Mouse (Mus musculus): ENCODE data around the gene 2310057N15Rik. TPM values are rescaled to one million over a fixed set of nuclear protein-coding genes. Genes with fewer than 3 reads are reported as not detected.

Gene 2310057N15Rik
- polyA plus RNA-seq, 1 experiment from 2014 or later: not detected

- no peak within 1 kb of the TSS for H3K4me2 ChIP-seq
- H3K36me3 ChIP-seq: no peaks in the 10 kb centered on the region
- no peaks in the 10 kb centered on the region for H3K4me1 ChIP-seq (replicated peaks)
- no peaks in the 10 kb centered on the region for H3K9me3 ChIP-seq (replicated peaks)
- H3K4me3 ChIP-seq: no peak within 1 kb of the TSS
- H3K9ac ChIP-seq: no peak within 1 kb of the TSS
- 76% methylated on average over 4 of the region's 4 CpGs for WGBS
- no peaks in the 10 kb centered on the region for H3K27me3 ChIP-seq (replicated peaks)
- no peak for ATAC-seq (ENCODE audit: insufficient number of reproducible peaks, low FRiP score)
- H3K27ac ChIP-seq (ENCODE audit: poor library complexity, severe bottlenecking): no peak within 1 kb of the TSS
Measured at GRCm38 (mm10) chr16:88728812-88729275, 45.2 kb downstream of the 2310057N15Rik start, which contains the start of gene Krtap13-1. Gene Krtap13-1, plus strand, starts transcription at chr16:88728862.

Other genes with a start within 250 kb of the 2310057N15Rik start
- gene Cldn8, start 211.0 kb downstream of the 2310057N15Rik start, polyA plus RNA-seq (2016; fragmentation: Nextera tagmentation; extraction: Ambion mirVana): 0.34 TPM in 1 of 2 replicates, not detected in the other
- not detected in 2 replicates for gene Krtap24-1, start 161.9 kb downstream of the 2310057N15Rik start, polyA plus RNA-seq (2016; fragmentation: Nextera tagmentation; extraction: Ambion mirVana)
- gene 2310079G19Rik, start 146.5 kb downstream of the 2310057N15Rik start, polyA plus RNA-seq (2016; fragmentation: Nextera tagmentation; extraction: Ambion mirVana): not detected in 2 replicates
- not detected in 2 replicates for gene Krtap26-1, start 126.4 kb downstream of the 2310057N15Rik start, polyA plus RNA-seq (2016; fragmentation: Nextera tagmentation; extraction: Ambion mirVana)
- gene Krtap27-1, start 102.5 kb downstream of the 2310057N15Rik start, polyA plus RNA-seq (2016; fragmentation: Nextera tagmentation; extraction: Ambion mirVana): not detected in 2 replicates
- gene 2310061N02Rik, start 66.2 kb downstream of the 2310057N15Rik start, polyA plus RNA-seq (2016; fragmentation: Nextera tagmentation; extraction: Ambion mirVana): not detected in 2 replicates
- not detected in 2 replicates for gene Krtap13-1, start 45.3 kb downstream of the 2310057N15Rik start, polyA plus RNA-seq (2016; fragmentation: Nextera tagmentation; extraction: Ambion mirVana)
- not detected in 2 replicates for gene Krtap13, start 22.6 kb downstream of the 2310057N15Rik start, polyA plus RNA-seq (2016; fragmentation: Nextera tagmentation; extraction: Ambion mirVana)
- not detected in 2 replicates for gene 2310034C09Rik, start 15.4 kb downstream of the 2310057N15Rik start, polyA plus RNA-seq (2016; fragmentation: Nextera tagmentation; extraction: Ambion mirVana)
- not detected in 2 replicates for gene Gm5965, start 3.7 kb upstream of the 2310057N15Rik start, polyA plus RNA-seq (2016; fragmentation: Nextera tagmentation; extraction: Ambion mirVana)
- not detected in 2 replicates for gene Gm20741, start 38.0 kb upstream of the 2310057N15Rik start, polyA plus RNA-seq (2016; fragmentation: Nextera tagmentation; extraction: Ambion mirVana)
- gene Krtap15, start 46.0 kb upstream of the 2310057N15Rik start, polyA plus RNA-seq (2016; fragmentation: Nextera tagmentation; extraction: Ambion mirVana): not detected in 2 replicates
- gene Krtap14, start 51.9 kb upstream of the 2310057N15Rik start, polyA plus RNA-seq (2016; fragmentation: Nextera tagmentation; extraction: Ambion mirVana): not detected in 2 replicates
- gene Krtap19-1, start 95.2 kb upstream of the 2310057N15Rik start, polyA plus RNA-seq (2016; fragmentation: Nextera tagmentation; extraction: Ambion mirVana): not detected in 2 replicates
- not detected in 2 replicates for gene Krtap19-2, start 100.1 kb upstream of the 2310057N15Rik start, polyA plus RNA-seq (2016; fragmentation: Nextera tagmentation; extraction: Ambion mirVana)
- gene Krtap19-3, start 103.8 kb upstream of the 2310057N15Rik start, polyA plus RNA-seq (2016; fragmentation: Nextera tagmentation; extraction: Ambion mirVana): not detected in 2 replicates
- not detected in 2 replicates for gene Krtap19-4, start 110.9 kb upstream of the 2310057N15Rik start, polyA plus RNA-seq (2016; fragmentation: Nextera tagmentation; extraction: Ambion mirVana)
- gene Krtap19-5, start 122.3 kb upstream of the 2310057N15Rik start, polyA plus RNA-seq (2016; fragmentation: Nextera tagmentation; extraction: Ambion mirVana): not detected in 2 replicates
- not detected in 2 replicates for gene Krtap19-9b, start 158.1 kb upstream of the 2310057N15Rik start, polyA plus RNA-seq (2016; fragmentation: Nextera tagmentation; extraction: Ambion mirVana)
- gene Krtap16-3, start 188.7 kb upstream of the 2310057N15Rik start, polyA plus RNA-seq (2016; fragmentation: Nextera tagmentation; extraction: Ambion mirVana): not detected in 2 replicates
- not detected in 2 replicates for gene Krtap22-2, start 236.6 kb upstream of the 2310057N15Rik start, polyA plus RNA-seq (2016; fragmentation: Nextera tagmentation; extraction: Ambion mirVana)
- gene Gm10229, start 241.1 kb upstream of the 2310057N15Rik start, polyA plus RNA-seq (2016; fragmentation: Nextera tagmentation; extraction: Ambion mirVana): not detected in 2 replicates